Mouse (Mus musculus) right cerebral cortex, postnatal 4 days (tissue): Measurements from ENCODE around the gene Ccl6.

Experiments
- DNase-seq: peaks from one replicate; pipeline ENCODE4 v3.0.0-alpha.2; 2022

The Ccl6 gene

DNA sequence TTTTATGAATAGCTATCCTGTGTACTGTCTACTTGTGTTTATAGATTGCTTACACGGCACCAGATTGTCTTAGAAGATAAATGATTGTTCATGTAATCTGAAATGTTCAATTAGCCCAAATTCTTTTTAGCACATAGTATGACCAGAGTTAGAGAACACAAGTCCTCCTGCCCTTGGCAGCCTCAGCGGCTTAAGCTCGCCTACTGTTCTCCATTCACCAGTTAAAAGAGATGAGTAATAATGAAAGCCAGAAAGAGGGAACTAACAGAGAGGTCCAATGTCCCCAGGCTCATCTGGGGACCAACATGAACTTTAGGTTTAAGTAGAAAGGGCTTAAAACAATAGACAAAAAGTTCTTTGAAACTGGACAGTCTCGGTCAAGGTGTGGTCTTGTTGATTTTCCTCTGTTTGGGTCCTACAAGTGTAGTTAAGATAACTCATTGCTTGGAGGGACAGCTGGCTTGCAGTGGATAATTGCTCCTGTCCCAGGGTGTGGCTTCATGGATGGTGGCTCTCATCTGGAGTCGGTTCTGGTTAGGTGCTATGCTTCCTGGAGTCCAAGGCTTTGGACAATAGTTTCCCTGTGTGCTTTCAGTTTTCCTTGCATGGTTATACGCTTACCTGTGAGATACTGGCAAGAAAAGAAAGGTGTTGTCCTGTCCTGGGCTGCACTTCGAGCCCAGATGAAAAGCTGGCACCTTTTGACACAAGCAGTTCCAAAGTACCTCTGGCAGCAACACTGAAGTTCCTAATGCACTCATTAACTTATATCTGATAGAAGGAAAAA is 3.0 kb upstream of the Ccl6 start:
- no peak for DNase-seq

GRCm38 (mm10) chr11:83593453-83593852 is 566 bp upstream of the Ccl6 start:
- no peak for DNase-seq

- DNase-seq = no peak
These were observed 8.7 kb downstream of the Ccl6 start for GRCm38 (mm10) chr11:83584232-83584631.

DNA sequence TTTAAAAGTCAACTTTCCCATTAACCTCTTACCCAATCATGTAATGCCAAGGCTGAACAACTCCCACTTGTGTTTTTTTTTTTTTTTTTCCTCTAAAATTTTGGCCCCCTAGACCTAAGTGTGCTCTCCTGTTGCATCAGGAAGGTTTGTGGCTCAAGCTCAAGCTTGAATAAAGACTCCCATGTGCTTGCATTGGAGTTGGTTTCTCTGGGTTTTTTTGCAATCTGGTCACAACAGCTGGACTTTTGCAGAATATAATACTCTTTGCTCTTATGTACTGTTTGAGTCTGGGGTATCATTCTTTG is 9.5 kb downstream of the Ccl6 start:
- no peak for DNase-seq

DNA sequence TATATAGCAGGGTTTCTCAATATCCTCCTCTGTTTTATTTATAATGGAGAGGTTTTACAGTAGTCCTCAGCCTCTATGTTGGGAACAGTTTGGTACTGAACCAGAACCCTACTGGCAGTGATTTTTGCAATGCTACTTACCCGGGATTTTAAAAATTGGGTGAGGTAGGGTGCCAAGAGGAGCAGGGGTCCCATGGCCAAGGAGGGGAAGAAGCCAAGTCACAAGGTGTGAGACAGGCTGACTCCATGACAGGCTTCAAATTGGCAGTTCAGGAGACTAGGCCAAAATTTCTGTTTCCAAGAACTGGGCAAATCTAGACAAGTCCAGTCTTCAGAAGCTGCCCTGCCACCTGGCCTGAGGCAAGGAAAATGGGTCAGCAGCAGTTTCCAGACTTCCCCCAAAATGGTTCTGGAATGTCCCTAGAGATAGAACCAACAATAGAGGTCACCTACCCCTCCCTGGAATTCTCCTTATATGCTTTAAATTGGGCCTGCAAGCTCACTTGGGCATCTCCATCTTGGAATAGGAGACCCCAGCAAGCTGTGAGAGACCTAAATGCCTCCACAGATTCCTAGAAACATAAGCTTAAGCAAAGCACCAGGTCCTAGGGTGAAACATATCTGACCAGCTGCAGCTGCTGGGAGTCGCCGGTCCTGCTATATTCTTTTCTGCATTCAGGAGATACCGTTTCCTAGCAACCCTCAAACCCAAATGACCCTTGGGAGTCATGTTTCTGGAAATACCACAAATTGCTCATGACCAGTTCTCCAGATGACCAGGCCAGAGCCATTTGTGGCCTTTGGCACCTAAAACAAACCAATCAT is 10.0 kb downstream of the Ccl6 start:
- no peak for DNase-seq

GRCm38 (mm10) chr11:83581626-83582610 is 11.0 kb downstream of the Ccl6 start:
- no peak for DNase-seq

GRCm38 (mm10) chr11:83580699-83581232 is 12.1 kb downstream of the Ccl6 start:
- no peak for DNase-seq

DNA sequence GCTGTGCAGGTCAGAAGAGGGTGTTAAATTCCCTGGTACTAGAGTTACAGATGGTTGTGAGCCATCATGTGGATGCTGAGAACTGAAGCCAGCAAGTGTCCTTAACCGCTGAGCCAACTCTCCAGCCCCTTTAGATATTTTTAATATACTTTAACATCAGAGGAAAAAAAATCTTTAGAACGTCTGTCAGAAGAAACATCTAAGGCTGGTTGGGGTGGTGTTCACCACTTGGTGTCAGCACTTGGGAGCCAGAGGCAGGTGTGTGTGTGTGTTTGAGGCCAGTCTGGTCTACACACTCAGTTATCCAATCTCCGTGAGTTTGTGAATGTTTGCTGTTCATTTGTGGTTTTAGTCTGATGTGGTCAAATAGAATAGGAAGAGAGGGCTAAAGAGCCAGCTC is 13.9 kb downstream of the Ccl6 start:
- DNase-seq = no peak

DNA sequence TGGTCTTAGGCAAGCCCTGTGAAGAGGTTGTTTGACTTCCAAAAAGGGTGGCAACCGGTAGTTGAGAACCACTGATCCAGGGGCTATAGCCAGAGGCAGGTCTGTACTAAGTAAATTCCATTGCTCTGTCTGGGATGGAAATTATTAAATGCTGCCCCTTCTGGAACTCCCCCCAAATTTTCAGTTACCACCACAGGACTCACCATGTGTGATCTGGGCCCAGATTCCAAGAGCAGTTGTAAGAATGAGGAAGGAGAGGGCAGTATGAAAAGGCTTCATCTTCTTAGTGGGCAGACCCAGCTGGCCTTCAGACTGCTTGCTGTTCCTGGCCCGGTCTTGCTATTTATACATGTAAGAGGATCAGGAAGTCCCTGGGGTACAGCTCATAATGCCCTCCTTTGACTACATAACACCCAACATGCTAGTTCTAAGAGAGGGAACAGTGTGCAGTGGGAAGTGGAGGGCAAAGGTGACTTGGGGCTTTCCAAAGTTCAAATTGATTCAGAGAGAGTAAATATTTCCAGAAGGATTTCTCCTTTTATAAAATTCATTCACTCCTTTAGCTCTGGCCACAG is 14.6 kb downstream of the Ccl6 start, which contains the start of gene Ccl9:
Gene Ccl9 (minus strand): TSS at position 451 of the 575 bp plus-strand sequence.
- no peak for DNase-seq

DNA sequence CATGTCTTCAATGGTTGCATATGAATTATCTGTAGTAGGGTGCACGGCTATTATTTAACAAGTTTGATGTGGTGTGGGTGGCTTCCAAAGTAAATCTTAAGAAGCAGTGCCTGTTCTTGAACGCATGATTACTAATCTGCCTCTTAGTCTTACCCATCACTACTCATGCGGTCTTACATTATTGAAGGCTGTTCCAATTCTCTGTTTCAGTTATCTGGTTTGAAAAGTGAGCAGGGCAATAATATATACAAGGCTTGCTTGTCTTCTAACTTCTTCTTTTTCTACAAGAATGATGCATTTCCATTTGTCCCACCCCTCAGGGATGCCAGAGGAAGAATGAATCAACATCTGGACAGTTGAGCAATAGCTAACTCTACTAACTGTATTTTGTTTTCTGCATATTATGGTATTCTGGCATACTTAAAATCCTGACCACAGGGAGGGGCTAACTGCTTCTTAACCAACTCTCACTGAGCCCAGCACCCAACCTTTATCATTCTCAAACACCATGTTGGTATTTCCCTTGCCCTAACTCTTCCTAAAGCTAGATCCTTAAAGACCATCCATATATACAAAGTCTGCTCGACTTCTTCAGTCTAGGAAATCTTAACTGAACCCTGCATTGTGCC is 15.8 kb downstream of the Ccl6 start:
- no peak for DNase-seq

DNA sequence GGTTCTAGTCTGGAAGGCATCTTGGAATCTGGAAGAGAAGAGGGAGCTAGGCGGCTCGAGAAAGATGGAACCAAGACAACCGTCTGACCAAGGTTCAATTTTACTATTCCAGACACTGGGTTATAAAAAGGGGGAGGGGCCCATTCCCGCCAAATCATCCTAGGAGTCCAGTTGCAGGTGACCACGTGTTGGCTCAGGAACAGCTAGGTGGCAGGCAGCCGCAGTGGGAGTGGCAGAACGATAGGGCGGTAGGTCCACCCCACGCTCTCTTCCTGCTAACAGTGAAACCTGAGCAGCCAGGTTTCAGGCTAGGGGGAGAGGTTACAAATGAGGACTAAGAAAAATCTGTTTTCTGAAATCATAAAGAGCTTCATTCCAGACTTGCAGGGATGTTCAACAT is 20.1 kb downstream of the Ccl6 start:
- DNase-seq = no peak

- DNase-seq = no peak
These were observed 20.7 kb downstream of the Ccl6 start for GRCm38 (mm10) chr11:83572223-83572622.

DNA sequence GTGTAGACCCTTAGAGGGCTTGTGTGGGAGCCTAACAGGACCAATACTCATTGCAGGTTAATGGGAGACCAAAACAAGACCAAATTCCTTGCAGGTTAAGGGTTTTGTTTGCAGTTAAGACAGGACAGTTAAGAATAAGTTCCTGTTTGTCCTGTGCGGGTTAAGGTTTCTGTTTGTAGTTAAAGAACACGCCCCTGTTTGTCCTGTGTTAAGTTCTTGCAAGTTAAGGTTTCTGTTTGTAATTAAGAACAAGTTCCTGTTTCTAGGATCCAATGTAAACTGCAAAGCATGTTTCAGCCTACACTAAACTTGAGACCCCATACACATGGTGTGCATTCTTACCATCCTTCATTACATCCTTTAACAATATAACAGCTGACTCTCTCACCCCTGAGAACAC is 22.7 kb downstream of the Ccl6 start:
- no peak for DNase-seq

DNA sequence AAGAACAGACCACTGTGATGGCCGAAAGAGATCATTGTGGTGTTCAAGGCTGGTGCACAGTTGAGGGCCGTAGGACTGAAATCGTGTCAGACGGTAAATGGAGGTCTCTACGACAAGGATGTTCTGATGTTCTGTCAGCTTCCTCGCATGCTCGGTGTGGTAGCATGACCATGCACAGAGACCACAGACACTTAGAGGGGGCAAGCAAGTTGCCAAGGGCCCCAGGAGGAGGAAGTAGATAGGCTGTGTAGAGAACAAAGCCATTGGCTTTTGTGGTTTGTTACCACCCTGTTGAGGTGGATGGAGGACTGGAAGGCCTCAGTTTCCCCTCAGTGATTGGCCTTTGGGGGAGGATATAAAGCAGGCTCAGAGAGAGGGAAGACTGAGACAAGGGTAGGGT is 23.6 kb downstream of the Ccl6 start:
- DNase-seq = no peak

DNA sequence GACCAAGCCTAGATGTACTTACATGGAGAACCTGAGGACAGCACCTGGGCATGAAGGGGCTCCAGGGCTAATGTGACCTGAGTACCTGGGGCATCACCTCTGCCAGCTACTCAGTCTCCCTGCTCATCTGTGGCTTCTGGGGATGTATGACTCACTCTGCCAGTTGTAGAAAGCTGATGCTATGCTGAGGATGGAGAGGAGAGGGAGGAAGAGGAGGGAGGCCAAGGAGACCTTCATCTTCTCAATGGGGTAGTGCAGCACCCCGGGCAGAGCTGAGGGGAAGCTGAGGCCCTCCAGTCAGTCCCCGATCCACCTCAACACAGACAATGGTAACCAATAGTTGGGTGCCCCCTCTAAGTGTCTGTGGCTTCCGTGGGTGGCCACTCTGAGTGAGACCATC is 24.1 kb downstream of the Ccl6 start:
- no peak for DNase-seq

DNA sequence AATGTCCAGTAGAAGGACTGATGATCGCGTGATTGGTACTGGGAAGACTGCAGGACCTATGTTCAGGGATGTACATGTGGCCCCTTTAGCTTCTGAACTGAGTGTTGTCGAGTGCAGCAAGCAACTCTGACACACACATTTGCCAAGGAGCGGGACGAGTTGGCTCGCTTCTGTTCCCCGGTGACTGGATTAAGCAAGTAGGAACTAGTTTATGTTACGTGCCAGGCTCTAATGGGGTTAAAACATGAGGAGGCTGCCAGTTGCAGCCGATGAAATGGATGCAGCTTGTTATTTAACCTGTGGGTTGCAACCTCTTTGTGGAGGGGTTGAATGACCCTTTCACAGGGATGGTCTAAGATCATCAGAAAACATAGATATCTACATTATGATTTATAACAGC is 24.8 kb downstream of the Ccl6 start:
- no peak for DNase-seq

GRCm38 (mm10) chr11:83567311-83567710 is 25.6 kb downstream of the Ccl6 start:
- no peak for DNase-seq

DNA sequence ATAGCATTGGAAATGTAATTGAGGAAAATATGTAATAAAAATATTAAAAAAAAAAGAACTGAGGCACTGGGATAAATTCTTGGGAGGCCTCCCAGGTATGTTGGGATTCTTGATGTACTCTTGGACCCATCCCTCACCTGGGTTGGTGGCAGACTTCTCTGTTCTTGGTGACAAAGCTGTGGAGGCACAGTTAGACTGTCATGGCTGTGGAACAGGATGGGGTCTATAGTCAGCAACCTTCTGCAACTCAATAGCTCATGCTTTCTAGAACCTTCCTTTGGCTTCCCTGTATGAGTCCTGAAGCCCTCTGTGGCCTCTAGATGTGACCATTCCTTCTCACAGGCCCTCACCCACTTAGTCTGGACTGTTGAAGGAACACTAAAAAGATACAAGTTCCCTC is 26.3 kb downstream of the Ccl6 start:
- DNase-seq = no peak

DNA sequence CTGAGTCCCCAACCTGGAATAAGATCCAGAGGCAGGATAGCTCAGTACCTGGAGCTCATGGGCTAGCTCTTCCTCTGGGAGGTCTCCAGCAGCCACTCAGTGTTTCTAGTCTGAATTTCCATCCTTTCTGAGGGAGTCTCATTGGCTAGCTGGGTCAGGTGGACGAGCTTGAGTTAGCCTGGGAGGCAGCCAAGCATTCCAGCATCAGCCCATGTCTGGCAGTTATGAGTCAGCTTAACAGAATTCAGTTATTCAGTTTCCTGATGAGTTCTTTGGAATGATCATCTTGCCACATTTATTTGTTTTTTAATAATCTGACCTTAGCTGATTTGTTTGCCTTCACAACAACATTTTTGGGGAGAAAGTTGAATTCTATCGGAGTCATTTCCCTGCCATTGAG is 29.1 kb downstream of the Ccl6 start:
- DNase-seq = no peak

DNA sequence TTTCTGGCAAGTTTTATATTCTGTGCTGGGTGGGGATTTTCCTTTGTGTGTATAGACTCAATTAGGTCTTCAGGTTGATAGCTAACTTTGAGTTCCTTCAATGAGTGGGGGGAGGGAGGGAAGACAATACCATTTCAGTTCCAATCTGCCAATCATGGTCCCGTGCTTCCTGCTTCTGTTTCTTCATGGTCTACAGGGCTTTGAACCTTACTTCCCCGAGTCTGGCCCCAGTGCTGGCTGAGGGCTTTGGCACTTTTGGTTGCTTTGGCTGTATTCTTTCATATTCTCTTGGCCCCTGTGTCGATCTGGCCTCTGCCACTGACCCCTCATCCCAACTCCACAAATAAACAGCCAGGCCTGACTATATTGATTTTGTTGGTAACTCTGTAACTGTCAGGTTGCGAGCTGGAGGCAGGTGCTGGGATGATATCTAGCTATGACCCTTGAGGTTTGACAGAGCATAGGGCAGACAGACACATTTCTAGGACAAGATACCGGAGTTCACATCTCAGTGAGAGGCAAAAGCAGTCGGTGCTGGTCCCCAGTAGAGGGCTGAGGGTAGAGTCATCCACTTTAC is 30.5 kb downstream of the Ccl6 start:
- DNase-seq = no peak

DNA sequence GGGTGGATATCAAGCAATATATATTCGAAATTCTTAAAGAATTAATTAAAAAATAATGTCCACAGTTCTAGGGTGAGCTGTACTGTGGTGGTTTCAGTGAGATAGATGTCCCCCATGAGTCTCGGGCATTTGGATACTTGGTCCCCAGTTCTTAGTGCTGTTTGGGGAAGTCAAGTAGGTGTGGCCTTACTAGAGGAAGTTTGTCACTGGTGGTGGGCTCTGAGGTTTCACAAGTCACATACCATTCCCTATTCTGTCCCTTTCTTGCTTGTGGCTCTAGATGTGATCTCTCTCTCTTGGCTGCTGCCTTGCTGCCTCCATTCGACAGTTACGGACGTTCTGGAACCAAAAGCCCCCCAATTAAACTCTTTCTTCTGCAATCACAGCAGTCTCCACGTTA is 32.5 kb downstream of the Ccl6 start:
- no peak for DNase-seq

- DNase-seq = no peak
These were observed 35.8 kb downstream of the Ccl6 start for GRCm38 (mm10) chr11:83557074-83557473.
